Mouse (Mus musculus): ENCODE measurements at regions not wholly inside any gene's neighbourhood (a gene's known extent, or its start where the extent isn't known, plus 50 kb on each side); places are given as distances from the start of the nearest gene placed in this dataset.

DNA sequence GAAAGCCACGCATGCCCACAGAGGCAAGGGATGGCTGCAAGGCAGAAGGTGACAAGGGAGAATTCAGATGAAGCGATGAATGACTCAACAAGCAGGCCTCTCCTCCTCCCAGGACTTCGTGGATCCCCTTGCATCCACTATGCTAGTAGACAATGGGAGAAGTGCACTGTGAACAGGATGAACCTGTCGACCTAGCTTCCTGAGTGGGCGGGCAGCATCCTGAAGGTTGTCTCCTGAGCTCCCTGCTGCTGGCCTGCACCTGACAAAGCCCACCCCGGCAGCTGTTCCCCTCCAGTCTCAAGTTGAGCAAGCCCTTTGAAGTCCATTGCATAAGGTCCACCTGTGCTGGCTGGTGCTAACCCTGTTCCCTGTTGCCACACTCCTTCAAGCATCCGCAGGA lies 250.2 kb downstream of the Lmo4 start:
- WGBS, result 76% methylated on average over 7 of the region's 7 CpGs

DNA sequence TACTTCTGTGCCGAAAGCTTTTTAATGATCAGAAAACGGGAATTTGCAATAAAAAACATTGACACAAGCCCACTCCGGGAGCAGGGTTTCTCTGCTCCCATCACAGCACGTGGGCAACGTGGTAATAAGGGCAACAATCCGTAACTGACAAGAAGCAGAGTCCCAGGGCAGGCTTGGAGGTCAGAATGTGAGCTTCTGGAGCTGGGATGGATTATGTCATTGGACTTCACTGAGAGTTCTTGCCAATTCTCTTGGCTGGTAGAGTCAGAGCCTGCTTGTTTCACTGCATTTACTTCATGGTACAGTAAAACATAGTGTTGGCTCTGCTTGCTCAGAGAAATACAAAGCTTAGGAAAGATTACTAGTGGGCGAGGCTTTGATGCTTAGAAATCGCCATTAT lies 252.7 kb downstream of the Lmo4 start:
- H3K36me3 ChIP-seq, result no peaks in the 10 kb centered on the region
- no peaks in the 10 kb centered on the region for H3K9me3 ChIP-seq (replicated peaks)
- ATAC-seq (replicated peaks; ENCODE audit: low FRiP score), result no peak
- WGBS, result 54% methylated on average over 8 of the region's 8 CpGs
- H3K27me3 ChIP-seq, result 0 out of 2 replicates have a peak, but pooled peaks cover 5% of the 10 kb centered on the region
- no peak overlapping the region for H3K4me2 ChIP-seq
- no peak overlapping the region for H3K9ac ChIP-seq
- peaks cover 7% of the 10 kb centered on the region; the same call in 1 of the 2 replicates for H3K4me1 ChIP-seq
- H3K4me3 ChIP-seq (replicated peaks), result no peak overlapping the region
- no peak overlapping the region for H3K27ac ChIP-seq

More for the DNA sequence above, 250.2 kb downstream of the Lmo4 start:
- H3K27me3 ChIP-seq, result no peaks in the 10 kb centered on the region
- no peaks in the 10 kb centered on the region for H3K4me1 ChIP-seq
- no peak for ATAC-seq (replicated peaks; ENCODE audit: low FRiP score)
- H3K36me3 ChIP-seq, result no peaks in the 10 kb centered on the region
- no peak overlapping the region for H3K4me3 ChIP-seq (replicated peaks)
- no peak overlapping the region for H3K4me2 ChIP-seq
- no peak overlapping the region for H3K27ac ChIP-seq
- no peaks in the 10 kb centered on the region for H3K9me3 ChIP-seq (replicated peaks)
- no peak overlapping the region for H3K9ac ChIP-seq

DNA sequence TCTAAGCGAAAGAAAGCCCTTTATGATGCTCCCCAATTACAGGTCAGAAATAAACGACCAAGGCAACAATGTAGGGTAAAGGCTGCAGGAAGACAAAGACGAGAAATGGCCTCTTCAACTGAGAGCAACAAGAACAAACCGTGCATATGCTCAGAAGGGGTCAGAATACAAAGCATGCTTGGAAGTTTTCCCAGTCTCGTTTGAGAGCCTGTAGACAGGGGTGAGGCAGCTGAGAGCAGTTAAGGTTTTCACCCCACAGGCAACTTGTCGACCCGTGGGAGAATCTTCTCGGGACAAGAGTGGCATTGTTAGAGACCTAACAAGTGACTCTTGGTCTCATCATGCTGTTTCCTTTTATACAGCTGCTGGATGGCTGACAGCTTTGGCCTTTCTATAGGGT lies 255.4 kb downstream of the Lmo4 start:
- no peak for ATAC-seq (replicated peaks; ENCODE audit: low FRiP score)
- 0 out of 2 replicates have a peak, but pooled peaks cover 5% of the 10 kb centered on the region for H3K27me3 ChIP-seq
- H3K36me3 ChIP-seq, result no peaks in the 10 kb centered on the region
- H3K4me3 ChIP-seq (replicated peaks), result no peak overlapping the region
- no peak overlapping the region for H3K4me2 ChIP-seq
- no peak overlapping the region for H3K27ac ChIP-seq
- no peak overlapping the region for H3K9ac ChIP-seq
- no peaks in the 10 kb centered on the region for H3K9me3 ChIP-seq (replicated peaks)
- 44% methylated on average over 8 of the region's 8 CpGs for WGBS
- peaks cover 9% of the 10 kb centered on the region; the same call in 1 of the 2 replicates for H3K4me1 ChIP-seq

DNA sequence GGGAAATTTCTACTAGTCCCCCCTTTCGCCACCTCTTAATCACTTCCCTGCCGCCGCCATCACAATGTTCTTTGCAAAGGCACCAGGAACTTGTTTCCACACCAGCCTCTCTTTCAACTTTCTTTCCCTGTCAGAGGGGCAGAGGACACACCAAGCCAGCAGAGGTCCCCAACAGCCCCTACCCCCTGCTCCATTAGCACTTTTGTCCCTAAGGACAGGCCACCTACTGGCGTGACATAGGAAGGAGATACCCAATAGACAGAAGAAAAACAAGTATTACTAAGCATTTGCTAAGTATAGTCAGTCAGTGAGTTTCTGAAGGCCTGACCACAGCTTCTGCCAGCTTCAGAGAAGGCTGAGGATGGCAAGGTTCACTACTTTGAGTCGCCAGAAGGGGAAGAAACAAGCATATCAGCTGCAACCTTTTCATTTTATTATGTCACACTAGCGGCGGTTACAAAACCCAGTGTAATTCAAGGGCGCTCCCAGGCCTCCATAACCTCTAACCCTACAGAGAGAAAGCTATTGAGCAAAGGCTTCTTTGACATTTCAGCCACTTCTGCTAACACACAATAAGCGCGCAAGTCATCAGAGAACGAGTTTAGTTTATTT lies 255.9 kb downstream of the Lmo4 start:
- H3K9me3 ChIP-seq (replicated peaks), result no peaks in the 10 kb centered on the region
- H3K4me1 ChIP-seq, result peaks cover 9% of the 10 kb centered on the region; the same call in 1 of the 2 replicates
- H3K27ac ChIP-seq, result no peak overlapping the region
- no peak overlapping the region for H3K9ac ChIP-seq
- no peaks in the 10 kb centered on the region for H3K36me3 ChIP-seq
- 0 out of 2 replicates have a peak, but pooled peaks cover 5% of the 10 kb centered on the region for H3K27me3 ChIP-seq
- 68% methylated on average over 11 of the region's 11 CpGs for WGBS
- H3K4me3 ChIP-seq (replicated peaks), result no peak overlapping the region
- no peak overlapping the region for H3K4me2 ChIP-seq
- ATAC-seq (replicated peaks; ENCODE audit: low FRiP score), result no peak

DNA sequence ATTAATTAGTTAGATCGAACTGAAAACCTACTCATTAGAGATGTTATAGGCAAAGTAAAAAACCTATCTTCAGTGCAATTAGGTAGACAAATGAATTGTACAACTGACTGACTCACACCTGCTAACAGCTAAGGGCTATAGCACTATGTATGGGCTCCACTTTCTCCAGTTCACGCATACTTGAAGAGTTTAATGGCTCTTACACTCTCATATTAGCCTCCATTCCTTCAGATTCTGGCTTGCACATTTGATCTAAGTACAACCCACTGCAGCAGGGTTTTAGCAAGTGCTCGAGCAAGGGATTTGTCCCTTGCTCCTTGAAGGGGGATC lies 257.1 kb downstream of the Lmo4 start:
- WGBS, result 53% methylated on average over 3 of the region's 3 CpGs

DNA sequence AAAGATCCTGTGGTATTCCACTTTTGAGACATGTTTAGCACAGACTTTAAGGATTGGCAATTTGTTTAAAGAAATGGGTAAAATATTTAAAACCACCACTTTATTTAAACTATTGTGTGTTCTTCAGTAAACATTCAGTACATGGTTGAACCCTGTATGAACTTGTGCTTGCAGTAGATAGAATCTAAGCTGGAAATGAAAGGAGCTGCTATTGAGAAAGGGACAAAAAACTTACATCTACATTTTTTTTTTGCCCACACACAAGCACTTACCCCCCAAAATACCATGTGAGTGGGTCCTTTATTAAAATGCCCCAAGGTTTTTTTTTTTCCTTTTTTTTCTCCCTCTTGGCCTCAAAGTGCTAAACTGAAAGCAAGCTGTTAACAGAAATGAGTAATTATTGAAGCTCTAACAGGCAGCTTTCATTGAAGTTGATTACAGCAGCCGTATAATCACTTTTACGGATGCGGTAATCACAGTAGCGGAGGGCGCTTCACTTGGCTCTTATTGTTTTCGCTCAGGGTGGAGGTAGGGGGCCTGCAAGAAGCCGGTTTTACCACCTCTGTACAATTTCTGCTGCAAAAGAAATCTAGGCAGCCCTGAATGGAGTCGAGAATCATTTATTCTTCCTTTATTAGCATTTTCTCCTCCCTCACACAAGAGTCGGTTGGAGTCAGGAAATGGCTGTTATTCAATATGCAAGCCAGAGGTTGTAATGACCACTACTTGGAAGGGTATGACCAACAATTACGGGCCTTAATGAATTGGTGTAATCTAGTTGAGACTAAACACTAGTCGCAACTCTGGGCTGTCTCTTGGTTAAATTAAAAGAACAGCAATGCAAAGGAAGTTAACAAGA lies 257.7 kb downstream of the Lmo4 start:
- H3K4me1 ChIP-seq, result peaks cover 9% of the 10 kb centered on the region; the same call in 1 of the 2 replicates
- H3K4me3 ChIP-seq (replicated peaks), result 0 out of 2 replicates have a peak overlapping the region, but pooled peaks have one; percentile 6
- H3K9me3 ChIP-seq (replicated peaks), result no peaks in the 10 kb centered on the region
- peak overlapping the region; percentile 37 for H3K4me2 ChIP-seq
- H3K27me3 ChIP-seq, result 0 out of 2 replicates have a peak, but pooled peaks cover 5% of the 10 kb centered on the region
- H3K27ac ChIP-seq, result no peak overlapping the region
- ATAC-seq (replicated peaks; ENCODE audit: low FRiP score), result no peak
- 21% methylated on average over 11 of the region's 11 CpGs for WGBS
- no peak overlapping the region for H3K9ac ChIP-seq
- H3K36me3 ChIP-seq, result no peaks in the 10 kb centered on the region

More for the DNA sequence above, 257.1 kb downstream of the Lmo4 start:
- H3K4me2 ChIP-seq, result no peak overlapping the region
- ATAC-seq (replicated peaks; ENCODE audit: low FRiP score), result no peak
- 0 out of 2 replicates have a peak, but pooled peaks cover 5% of the 10 kb centered on the region for H3K27me3 ChIP-seq
- H3K27ac ChIP-seq, result no peak overlapping the region
- H3K9ac ChIP-seq, result no peak overlapping the region
- no peak overlapping the region for H3K4me3 ChIP-seq (replicated peaks)
- H3K9me3 ChIP-seq (replicated peaks), result no peaks in the 10 kb centered on the region
- peaks cover 9% of the 10 kb centered on the region; the same call in 1 of the 2 replicates for H3K4me1 ChIP-seq
- no peaks in the 10 kb centered on the region for H3K36me3 ChIP-seq

DNA sequence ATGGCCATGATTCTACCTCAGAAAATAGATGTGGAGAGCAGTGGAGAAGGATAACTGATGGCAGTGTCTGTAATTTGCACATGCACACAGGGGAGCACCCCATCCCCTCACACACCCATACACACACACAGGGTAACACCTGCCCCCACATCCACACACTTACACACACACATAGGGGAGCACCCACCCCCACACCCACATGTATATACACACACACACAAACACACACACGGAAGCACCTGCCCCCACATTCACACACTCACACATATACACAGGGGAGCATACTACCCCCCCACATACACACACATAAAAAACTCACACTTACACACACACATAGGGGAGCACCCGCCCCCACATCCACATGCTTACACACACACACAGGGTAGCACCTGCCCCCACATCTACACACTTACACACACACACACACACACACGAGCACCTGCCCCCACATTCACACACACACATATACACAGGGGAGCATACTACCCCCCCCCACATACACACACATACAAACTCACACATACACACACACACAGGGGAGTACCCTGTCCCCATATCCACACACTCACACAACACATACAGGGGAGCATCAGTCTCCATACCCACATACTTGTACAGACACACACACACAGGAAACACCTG lies 265.8 kb downstream of the Lmo4 start:
- 0 out of 2 replicates have a peak, but pooled peaks have one; percentile 22 for ATAC-seq (replicated peaks; ENCODE audit: low FRiP score)
- 93% methylated on average over 3 of the region's 3 CpGs for WGBS
- no peak overlapping the region for H3K4me3 ChIP-seq (replicated peaks)
- H3K27me3 ChIP-seq, result no peaks in the 10 kb centered on the region
- no peak overlapping the region for H3K9ac ChIP-seq
- H3K9me3 ChIP-seq (replicated peaks), result no peaks in the 10 kb centered on the region
- H3K4me2 ChIP-seq, result no peak overlapping the region
- H3K36me3 ChIP-seq, result no peaks in the 10 kb centered on the region
- H3K4me1 ChIP-seq, result no peaks in the 10 kb centered on the region
- H3K27ac ChIP-seq, result no peak overlapping the region

DNA sequence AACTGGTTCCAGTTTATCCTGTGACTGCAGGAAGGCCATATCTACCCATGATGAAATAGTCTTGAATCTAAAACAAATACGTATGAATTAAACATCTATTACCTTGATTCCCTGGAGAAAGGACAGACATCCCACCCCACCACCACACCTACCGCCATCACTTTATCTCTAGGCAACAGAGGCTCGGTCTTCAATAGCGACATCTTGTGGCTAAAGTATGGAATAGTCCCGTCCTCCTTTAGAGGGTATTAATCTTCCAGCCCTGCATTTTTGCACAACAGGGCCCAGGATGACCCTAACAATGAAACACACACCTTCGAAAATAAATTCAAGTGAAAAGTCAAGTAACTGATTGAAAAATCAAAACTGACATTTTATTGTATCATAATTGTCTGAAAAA lies 279.7 kb downstream of the Lmo4 start:
- 57% methylated on average over 6 of the region's 6 CpGs for WGBS

DNA sequence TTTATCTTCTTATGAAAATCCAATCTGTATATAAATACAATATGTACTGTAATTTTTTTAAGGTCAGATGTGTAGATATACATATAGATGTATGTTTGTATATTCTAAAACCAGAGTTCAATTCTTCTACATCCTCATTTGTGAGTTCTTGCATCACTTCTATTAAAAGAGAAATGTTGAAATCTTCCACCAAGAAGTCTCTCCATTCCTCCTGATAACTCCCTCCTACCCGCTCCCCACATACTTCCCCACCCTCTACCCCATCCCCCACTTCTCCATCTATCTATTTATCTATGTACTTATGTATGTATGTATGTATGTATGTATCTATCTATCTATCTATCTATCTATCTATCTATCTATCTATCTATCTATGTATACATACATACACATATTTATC lies 285.3 kb downstream of the Lmo4 start:
- H3K9me3 ChIP-seq (replicated peaks), result no peaks in the 10 kb centered on the region
- WGBS, result 74% methylated on average over 1 of the region's 1 CpGs
- no peak overlapping the region for H3K9ac ChIP-seq

More for the DNA sequence above, 279.7 kb downstream of the Lmo4 start:
- ATAC-seq (replicated peaks; ENCODE audit: low FRiP score), result no peak
- H3K36me3 ChIP-seq, result no peaks in the 10 kb centered on the region
- no peak overlapping the region for H3K27ac ChIP-seq
- H3K4me1 ChIP-seq, result no peaks in the 10 kb centered on the region
- H3K9ac ChIP-seq, result no peak overlapping the region
- no peak overlapping the region for H3K4me3 ChIP-seq (replicated peaks)
- H3K27me3 ChIP-seq, result no peaks in the 10 kb centered on the region
- H3K9me3 ChIP-seq (replicated peaks), result no peaks in the 10 kb centered on the region
- H3K4me2 ChIP-seq, result no peak overlapping the region

DNA sequence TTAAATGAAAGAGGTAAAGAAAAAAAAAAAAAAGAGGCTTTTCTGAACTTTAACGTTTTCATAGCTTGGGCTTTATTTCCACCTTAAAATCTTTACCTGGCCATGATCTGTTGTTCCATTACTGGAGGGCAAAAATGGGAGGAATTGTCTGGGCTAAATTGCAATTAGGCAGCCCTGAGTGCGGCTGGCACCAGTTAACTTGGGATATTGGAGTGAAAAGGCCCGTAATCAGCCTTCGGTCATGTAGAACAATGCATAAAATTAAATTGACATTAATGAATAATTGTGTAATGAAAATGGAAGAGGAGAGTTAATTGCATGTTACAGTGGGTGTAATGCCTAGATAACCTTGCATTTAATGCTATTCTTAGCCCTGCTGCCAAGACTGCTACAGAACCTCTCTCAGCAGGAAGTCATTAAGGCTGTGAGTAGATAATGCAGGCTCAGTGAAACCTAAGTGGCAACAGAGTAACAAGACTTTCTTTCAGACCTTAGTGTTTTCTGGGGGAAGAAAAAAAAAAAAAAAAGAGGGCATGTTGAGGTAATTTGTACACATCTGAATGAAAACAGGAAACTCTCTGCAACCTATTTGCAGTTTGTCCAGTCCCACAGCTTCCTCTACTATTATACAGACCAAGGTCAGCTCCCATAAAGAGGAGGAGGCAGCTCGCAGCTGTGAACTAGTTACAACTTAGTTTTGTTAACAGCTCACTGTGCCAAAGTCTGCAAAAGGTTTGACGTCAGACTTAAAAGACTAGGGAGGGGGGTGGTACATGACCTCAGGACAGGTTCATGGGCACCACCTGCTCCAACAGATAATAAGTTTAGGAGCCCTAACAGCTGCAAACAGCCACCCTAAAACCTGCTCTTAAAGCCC lies 290.4 kb downstream of the Lmo4 start:
- ATAC-seq (replicated peaks; ENCODE audit: low FRiP score), result peak; percentile 49; the same call in 1 of the 2 replicates
- H3K4me3 ChIP-seq (replicated peaks), result no peak overlapping the region
- H3K36me3 ChIP-seq, result no peaks in the 10 kb centered on the region
- H3K27me3 ChIP-seq, result no peaks in the 10 kb centered on the region
- WGBS, result 45% methylated on average over 6 of the region's 6 CpGs
- peaks cover 8% of the 10 kb centered on the region; the same call in 1 of the 2 replicates for H3K4me1 ChIP-seq
- H3K9me3 ChIP-seq (replicated peaks), result no peaks in the 10 kb centered on the region
- no peak overlapping the region for H3K9ac ChIP-seq
- H3K4me2 ChIP-seq, result no peak overlapping the region
- no peak overlapping the region for H3K27ac ChIP-seq

More for the DNA sequence above, 285.3 kb downstream of the Lmo4 start:
- H3K4me3 ChIP-seq (replicated peaks), result no peak overlapping the region
- no peak for ATAC-seq (replicated peaks; ENCODE audit: low FRiP score)
- H3K36me3 ChIP-seq, result no peaks in the 10 kb centered on the region
- 0 out of 2 replicates have a peak, but pooled peaks cover 4% of the 10 kb centered on the region for H3K4me1 ChIP-seq
- no peak overlapping the region for H3K27ac ChIP-seq
- no peak overlapping the region for H3K4me2 ChIP-seq
- no peaks in the 10 kb centered on the region for H3K27me3 ChIP-seq

DNA sequence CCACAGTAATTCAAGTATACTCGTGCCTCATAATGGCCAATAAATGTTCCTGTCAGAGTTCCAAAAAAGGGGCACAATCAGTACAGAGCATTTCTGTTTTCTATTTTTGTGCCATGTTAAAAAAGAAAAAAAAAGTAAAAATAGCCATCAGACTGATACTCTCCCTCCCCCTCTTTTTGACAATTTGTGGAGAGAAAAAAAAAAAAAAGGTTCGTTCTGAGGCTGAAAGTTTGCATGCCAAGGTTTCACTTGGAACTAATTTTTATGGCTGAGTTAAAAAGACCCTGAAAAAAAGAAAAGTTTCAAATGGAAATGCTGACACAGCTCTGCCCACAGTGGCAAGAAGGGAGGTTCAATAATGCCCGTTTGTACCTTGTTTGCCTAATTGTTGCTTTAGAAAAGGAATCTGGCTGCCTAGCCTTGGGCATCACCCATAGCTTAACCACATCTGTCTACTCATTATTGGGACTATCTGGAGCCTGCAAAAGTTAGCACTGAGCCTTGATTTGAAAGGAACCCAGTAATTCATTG lies 291.9 kb downstream of the Lmo4 start:
- no peaks in the 10 kb centered on the region for H3K36me3 ChIP-seq
- H3K27ac ChIP-seq, result no peak overlapping the region
- H3K4me1 ChIP-seq, result peaks cover 8% of the 10 kb centered on the region; the same call in 1 of the 2 replicates
- no peak for ATAC-seq (replicated peaks; ENCODE audit: low FRiP score)
- H3K27me3 ChIP-seq, result no peaks in the 10 kb centered on the region
- H3K4me2 ChIP-seq, result no peak overlapping the region
- WGBS, result 61% methylated on average over 3 of the region's 3 CpGs
- no peak overlapping the region for H3K9ac ChIP-seq
- H3K9me3 ChIP-seq (replicated peaks), result no peaks in the 10 kb centered on the region
- H3K4me3 ChIP-seq (replicated peaks), result no peak overlapping the region
